ENCODE assay signal across 17 mouse cellular contexts in genomic region chr11:119615087-119615486, GRCm38 (mm10).
"Had no signal": no experiment of that assay in that cellular context is flagged by ENCODE, and none has a peak within 500 bp of the region (broad histone marks: within the 10 kb centered on the region; RNA-seq: fewer than 3 reads in every experiment).

No protein-coding gene starts in this region.

- DNase-seq: kidney, adult 11 months; kidney, adult 9 months; kidney, postnatal 36 days; layer of hippocampus, adult 9-11 months; layer of hippocampus, postnatal 36 days; liver; lung, adult 2 months; right cerebral cortex, postnatal 14 days; thymus, postnatal 4 days had no signal

- H3K27ac ChIP-seq: kidney, postnatal 0 days; limb, embryonic 12.5 days; liver, embryonic 14.5 days; macrophage; midbrain, embryonic 13.5 days; neural tube, embryonic 12.5 days had no signal

- H3K4me3 ChIP-seq: limb, embryonic 12.5 days; midbrain, embryonic 13.5 days; myocyte; neural tube, embryonic 12.5 days had no signal

- ATAC-seq: lung, postnatal 0 days; midbrain, embryonic 13.5 days had no signal
